Mouse (Mus musculus) lung, embryonic 15.5 days (tissue): ENCODE measurements around the gene Cybb. TPM values are rescaled to one million over a fixed set of nuclear protein-coding genes. Genes with fewer than 3 reads are reported as not detected.
"Not testable (repeated sequence)": the region's sequence is repeated elsewhere in the genome, so short reads cannot be mapped to it uniquely, and the experiment has no call there.

Experiments used
- ATAC-seq: fragments of 200-750 bp; cut with Nextera tagmentation; 2 replicates; pipeline ENCODE4 v1.8.0; 2017; ENCODE audit warnings: moderate number of reproducible peaks, borderline replicate concordance; ENCODE audit not compliant: low FRiP score, low TSS enrichment; ENCODE audit errors: extremely low read depth
- H3K27ac ChIP-seq: fragments of 300-500 bp; sonication (generic); 2 replicates; pipeline ENCODE4 v1.5.1; 2015; ENCODE audit warnings: moderate library complexity, mild to moderate bottlenecking, inconsistent platforms
- H3K27me3 ChIP-seq: fragments of 300-500 bp; sonication (generic); 2 replicates; pipeline ENCODE4 v1.6.1; 2015; ENCODE audit warnings: inconsistent platforms
- H3K36me3 ChIP-seq: fragments of 300-500 bp; sonication (generic); 2 replicates; pipeline ENCODE4 v1.6.1; 2015; ENCODE audit warnings: inconsistent platforms
- H3K4me1 ChIP-seq: fragments of 300-500 bp; sonication (generic); 2 replicates; pipeline ENCODE4 v1.6.1; 2015; ENCODE audit warnings: inconsistent platforms
- H3K4me2 ChIP-seq: fragments of 300-500 bp; sonication (generic); 2 replicates; pipeline ENCODE4 v1.6.1; 2015; ENCODE audit warnings: inconsistent platforms, mild to moderate bottlenecking, moderate library complexity
- H3K4me3 ChIP-seq: fragments of 300-500 bp; sonication (generic); 2 replicates; pipeline ENCODE4 v1.5.1; 2015; ENCODE audit warnings: mild to moderate bottlenecking, inconsistent platforms
- H3K9ac ChIP-seq: fragments of 300-500 bp; sonication (generic); 2 replicates; pipeline ENCODE4 v1.6.1; 2015; ENCODE audit warnings: inconsistent platforms
- H3K9me3 ChIP-seq: fragments of 300-500 bp; sonication (generic); 2 replicates; pipeline ENCODE4 v1.6.1; 2016; ENCODE audit warnings: inconsistent platforms
- WGBS: fragments of 180-500 bp; shearing (Covaris S2); methylation state at CpG from one replicate; pipeline ENCODE4 v1.1.7; 2015; 5-methylcytosine and 5-hydroxymethylcytosine counted together
- polyA plus RNA-seq: library from polyadenylated mRNA; unstranded; fragments of >200 nt; fragmentation: Nextera tagmentation; extraction: Ambion mirVana; gene quantifications from 2 replicates; pipeline ENCODE4 v1.2.1, GENCODE M21; 2015

Cybb gene
- 3.7 TPM in 2 replicates for polyA plus RNA-seq

DNA sequence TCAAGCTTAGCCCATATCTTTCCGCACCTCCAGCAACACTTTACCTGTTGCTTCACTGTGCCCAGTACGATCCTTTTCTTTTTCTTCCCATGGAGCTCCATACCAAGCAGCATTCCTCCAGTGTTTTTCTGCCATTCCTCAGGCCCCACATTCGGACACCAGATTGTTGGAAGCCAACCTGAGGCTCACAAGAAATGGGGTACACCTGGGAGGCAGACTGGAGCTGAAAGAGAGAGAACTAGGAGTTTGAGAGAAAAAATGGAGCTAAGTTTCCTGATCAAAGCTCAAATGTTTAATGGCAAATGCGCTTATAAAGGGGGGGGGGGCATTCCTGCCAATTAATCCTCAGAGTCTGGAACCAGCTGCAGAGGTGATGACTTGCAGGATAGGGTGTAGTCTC is at the start of gene Cybb:
Gene Cybb, minus strand, starts transcription at position 101 of the 400 bp plus-strand sequence.
- Histone ChIP-seq H3K27me3 (no peaks in the 10 kb centered on the region), H3K4me1 (no peaks in the 10 kb centered on the region), H3K27ac (no peak within 1 kb of the TSS), H3K36me3 (no peaks in the 10 kb centered on the region), H3K9ac (no peak within 1 kb of the TSS), H3K4me2 (no peak within 1 kb of the TSS), H3K4me3 (no peak within 1 kb of the TSS), H3K9me3 (no peaks in the 10 kb centered on the region)
- no peak for ATAC-seq
- 88% methylated on average over 4 of the region's 4 CpGs for WGBS

DNA sequence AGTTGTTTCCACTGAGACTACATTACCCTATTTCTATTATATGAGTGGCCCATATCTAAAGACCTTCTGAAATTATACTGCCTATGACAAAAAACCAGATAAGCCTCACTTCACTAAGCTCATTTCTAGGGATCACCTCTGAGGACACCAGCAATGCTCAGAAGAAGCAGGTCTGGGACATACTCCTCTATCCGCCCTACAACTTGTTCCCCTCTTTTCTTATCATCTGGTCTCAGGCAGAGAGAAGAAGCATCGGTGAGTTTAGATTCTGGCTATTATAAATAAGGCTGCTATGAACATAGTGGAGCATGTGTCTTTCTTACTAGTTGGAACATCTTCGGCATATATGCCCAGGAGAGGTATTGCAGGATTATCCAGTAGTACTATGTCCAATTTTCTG is 49.3 kb upstream of the Cybb start:
- ATAC-seq = no peak
- no peak overlapping the region for H3K9ac ChIP-seq
- H3K9me3 ChIP-seq = no peaks in the 10 kb centered on the region
- no peak overlapping the region for H3K4me3 ChIP-seq
- no peak overlapping the region for H3K4me2 ChIP-seq
- H3K27ac ChIP-seq = no peak overlapping the region
- H3K27me3 ChIP-seq = no peaks in the 10 kb centered on the region
- H3K4me1 ChIP-seq = no peaks in the 10 kb centered on the region
- 91% methylated on average over 3 of the region's 3 CpGs for WGBS
- no peaks in the 10 kb centered on the region for H3K36me3 ChIP-seq

DNA sequence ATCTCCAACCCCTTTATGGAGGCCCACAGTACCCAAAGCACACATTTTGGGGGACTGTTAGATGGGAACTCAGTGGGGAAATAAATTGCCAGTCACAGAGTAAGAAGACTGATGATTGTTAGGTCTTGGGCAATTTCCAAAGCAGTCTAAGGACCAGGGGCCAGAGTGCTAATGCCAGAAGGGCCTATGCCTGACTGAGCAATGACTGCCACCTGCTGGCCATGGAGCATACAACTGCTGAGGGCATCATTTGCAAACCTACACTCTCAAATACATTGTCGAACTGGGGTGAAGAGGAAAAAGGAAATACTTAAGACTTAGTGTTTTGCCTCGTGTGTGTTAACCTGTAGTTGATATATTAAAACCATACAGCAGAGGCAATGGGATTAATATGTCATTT is 32.4 kb upstream of the Cybb start:
- not testable (repeated sequence) for H3K4me2 ChIP-seq, H3K27me3 ChIP-seq, H3K4me3 ChIP-seq, H3K36me3 ChIP-seq, H3K4me1 ChIP-seq, H3K9ac ChIP-seq, H3K27ac ChIP-seq, ATAC-seq, H3K9me3 ChIP-seq
- WGBS = 33% methylated on average over 2 of the region's 2 CpGs

DNA sequence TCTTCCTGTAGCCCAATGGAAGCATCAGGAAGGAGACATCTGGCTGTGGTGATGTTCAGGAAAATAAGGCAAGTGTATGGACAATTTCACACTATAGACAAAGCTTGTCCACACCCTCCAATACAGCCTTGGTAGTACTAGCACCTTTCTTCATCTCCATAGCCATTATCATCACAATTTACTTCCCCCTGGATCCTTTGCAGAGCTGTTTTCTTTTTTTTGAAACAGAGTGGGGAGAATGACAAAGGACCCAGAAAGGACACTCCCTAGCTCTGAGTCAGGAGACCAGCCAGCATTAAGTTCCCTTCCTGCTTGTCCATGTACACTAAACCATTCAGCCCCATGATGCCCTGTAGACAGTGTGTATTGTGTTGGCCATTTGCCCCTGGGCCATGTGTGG is 30.0 kb upstream of the Cybb start:
- not testable (repeated sequence) for H3K9ac ChIP-seq, H3K4me2 ChIP-seq, H3K4me3 ChIP-seq, H3K27me3 ChIP-seq, H3K4me1 ChIP-seq, ATAC-seq, H3K9me3 ChIP-seq, H3K27ac ChIP-seq, H3K36me3 ChIP-seq

DNA sequence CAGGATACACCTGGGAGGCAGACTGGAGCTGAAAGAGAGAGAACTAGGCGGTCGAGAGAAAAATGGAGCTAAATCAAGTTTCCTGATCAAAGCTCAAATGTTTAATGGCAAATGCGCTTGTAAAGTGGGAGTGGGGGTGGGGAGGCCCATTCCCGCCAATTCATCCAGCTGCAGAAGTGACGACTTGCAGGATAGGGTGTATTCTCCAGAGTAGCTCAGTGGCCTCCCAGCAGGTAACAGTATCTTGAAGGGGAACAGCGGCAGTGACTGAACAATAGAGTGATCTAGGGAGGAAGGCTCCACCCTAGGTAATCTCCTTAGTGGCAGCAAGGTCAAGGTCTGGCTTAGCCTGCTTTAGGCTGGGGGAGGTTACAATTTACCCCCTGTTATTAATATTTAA is 12.5 kb downstream of the Cybb start:
- not testable (repeated sequence) for H3K4me1 ChIP-seq, H3K9ac ChIP-seq, H3K4me2 ChIP-seq, H3K27ac ChIP-seq, H3K4me3 ChIP-seq, ATAC-seq, H3K9me3 ChIP-seq, H3K36me3 ChIP-seq, H3K27me3 ChIP-seq
- 77% methylated on average over 6 of the region's 6 CpGs for WGBS

DNA sequence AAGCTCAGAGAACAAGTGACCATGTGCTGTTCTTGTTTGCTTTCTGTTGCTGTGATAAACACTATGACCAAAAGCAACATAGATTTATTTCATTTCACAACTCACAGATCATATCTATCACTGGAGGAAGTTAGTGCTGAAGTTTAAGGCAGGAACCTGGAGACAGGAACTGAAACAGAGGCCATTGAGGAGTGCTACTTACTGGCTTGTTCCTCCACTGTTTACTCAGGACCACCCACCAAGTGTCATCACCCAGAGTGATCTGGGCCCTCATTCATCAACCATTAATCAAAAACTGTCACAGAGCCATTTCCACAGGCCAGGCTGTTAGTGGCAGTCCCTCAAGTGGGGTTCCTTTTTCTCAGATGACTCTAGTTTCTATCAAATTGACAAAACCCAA is 13.1 kb downstream of the Cybb start:
- Histone ChIP-seq H3K4me1 (no peaks in the 10 kb centered on the region), H3K9ac (no peak overlapping the region), H3K4me3 (no peak overlapping the region), H3K9me3 (no peaks in the 10 kb centered on the region), H3K4me2 (no peak overlapping the region), H3K27me3 (no peaks in the 10 kb centered on the region), H3K36me3 (no peaks in the 10 kb centered on the region), H3K27ac (no peak overlapping the region)
- ATAC-seq = no peak

DNA sequence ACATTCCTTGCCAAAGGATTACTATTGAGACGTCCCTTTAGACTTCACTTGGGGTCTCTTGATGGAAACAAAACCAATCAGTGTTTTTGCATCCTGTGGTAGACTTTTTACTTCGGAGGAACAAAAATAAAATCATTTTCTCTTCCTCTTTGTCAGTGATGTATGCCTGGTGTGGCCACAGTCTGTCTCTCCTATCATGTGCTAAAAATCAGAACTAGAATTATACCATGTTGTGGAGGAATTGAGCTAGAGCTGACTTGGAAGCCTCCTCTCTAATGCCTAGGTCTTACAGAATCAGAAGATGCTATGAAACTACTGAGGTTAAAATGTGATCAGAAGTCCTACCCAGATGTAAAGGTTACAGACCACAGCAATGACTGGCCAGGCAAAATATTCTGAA is 13.8 kb downstream of the Cybb start:
- Histone ChIP-seq H3K27me3 (no peaks in the 10 kb centered on the region), H3K9ac (no peak overlapping the region), H3K4me2 (no peak overlapping the region), H3K36me3 (no peaks in the 10 kb centered on the region), H3K4me1 (no peaks in the 10 kb centered on the region), H3K27ac (no peak overlapping the region), H3K4me3 (no peak overlapping the region), H3K9me3 (no peaks in the 10 kb centered on the region)
- WGBS = 70% methylated on average over 2 of the region's 2 CpGs
- ATAC-seq = no peak

DNA sequence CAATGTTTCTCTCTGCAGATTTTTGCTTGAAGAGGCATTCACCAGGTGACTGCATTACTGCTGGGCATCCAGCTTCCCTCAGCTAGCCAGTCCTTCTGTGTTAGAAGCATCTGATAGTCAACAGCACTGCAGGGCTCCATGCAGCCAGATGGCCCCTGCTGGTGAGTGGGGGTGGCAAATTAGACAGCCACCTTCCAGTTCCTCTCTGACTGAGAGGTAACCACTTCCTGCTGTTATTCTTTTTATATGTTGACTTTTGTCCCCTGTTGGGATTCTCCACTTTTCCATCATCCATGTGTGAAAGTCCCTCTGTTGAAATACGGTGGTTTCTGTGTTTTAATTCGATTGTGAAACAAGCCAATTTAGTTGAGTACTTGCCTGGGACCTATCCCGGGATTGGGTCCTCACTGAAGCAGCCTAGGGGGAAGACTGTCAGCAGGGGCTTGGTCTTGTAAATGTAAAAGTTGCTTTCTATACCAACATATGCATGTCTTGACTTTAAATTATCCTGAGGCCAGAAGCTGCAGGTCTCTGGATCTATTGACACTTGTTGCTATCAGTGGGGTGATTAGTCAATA is 16.7 kb downstream of the Cybb start:
- no peak for ATAC-seq
- no peak overlapping the region for H3K27ac ChIP-seq
- H3K4me1 ChIP-seq = no peaks in the 10 kb centered on the region
- H3K27me3 ChIP-seq = no peaks in the 10 kb centered on the region
- WGBS = 32% methylated on average over 3 of the region's 3 CpGs
- H3K4me3 ChIP-seq = no peak overlapping the region
- H3K36me3 ChIP-seq = no peaks in the 10 kb centered on the region
- H3K4me2 ChIP-seq = no peak overlapping the region
- H3K9ac ChIP-seq = no peak overlapping the region
- no peaks in the 10 kb centered on the region for H3K9me3 ChIP-seq

DNA sequence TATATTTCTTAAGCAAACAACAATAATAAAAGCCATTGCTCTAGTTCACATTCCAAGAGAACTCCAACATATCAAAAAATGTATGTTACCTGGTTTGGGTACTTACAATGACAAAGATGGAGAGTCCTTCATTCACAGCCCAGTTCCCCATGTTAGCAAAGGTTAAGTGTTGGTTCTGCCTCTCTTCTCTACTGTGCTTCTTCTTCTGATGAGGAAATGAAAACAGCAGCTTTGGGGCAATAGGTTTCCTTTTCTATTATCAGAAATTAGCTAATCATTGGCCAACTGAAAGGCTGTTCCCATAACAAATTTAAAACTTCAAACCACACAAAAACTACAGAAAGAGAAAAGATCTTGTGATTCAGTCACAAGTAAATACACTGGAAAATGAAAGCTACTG is 18.5 kb downstream of the Cybb start:
- H3K36me3 ChIP-seq = no peaks in the 10 kb centered on the region
- H3K9me3 ChIP-seq = no peaks in the 10 kb centered on the region
- no peak overlapping the region for H3K4me2 ChIP-seq
- no peak overlapping the region for H3K9ac ChIP-seq
- ATAC-seq = no peak
- no peaks in the 10 kb centered on the region for H3K4me1 ChIP-seq
- no peak overlapping the region for H3K4me3 ChIP-seq
- no peaks in the 10 kb centered on the region for H3K27me3 ChIP-seq
- H3K27ac ChIP-seq = no peak overlapping the region

DNA sequence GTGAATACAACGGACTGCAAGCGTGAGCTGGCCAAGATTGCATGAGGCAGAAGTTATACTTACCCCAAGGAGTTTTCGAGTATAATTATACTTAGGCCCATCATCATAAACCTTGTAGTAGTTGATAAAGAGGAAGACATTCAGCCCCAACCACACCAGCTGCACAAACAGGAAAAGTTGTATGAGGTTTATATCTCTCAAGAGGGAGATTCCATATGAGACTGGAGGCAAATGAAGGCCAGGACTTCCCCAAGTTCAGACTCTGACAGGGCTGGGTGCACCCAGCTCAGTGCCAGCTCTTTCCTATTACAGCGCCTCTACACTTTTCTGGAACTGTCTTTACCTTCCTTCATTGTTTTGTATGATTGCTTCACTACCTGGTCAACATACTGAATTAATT is 20.6 kb downstream of the Cybb start:
- H3K36me3 ChIP-seq = no peaks in the 10 kb centered on the region
- ATAC-seq = no peak
- H3K4me1 ChIP-seq = no peaks in the 10 kb centered on the region
- H3K4me3 ChIP-seq = no peak overlapping the region
- H3K4me2 ChIP-seq = no peak overlapping the region
- 84% methylated on average over 4 of the region's 4 CpGs for WGBS
- no peak overlapping the region for H3K9ac ChIP-seq
- no peaks in the 10 kb centered on the region for H3K9me3 ChIP-seq
- no peaks in the 10 kb centered on the region for H3K27me3 ChIP-seq
- no peak overlapping the region for H3K27ac ChIP-seq

DNA sequence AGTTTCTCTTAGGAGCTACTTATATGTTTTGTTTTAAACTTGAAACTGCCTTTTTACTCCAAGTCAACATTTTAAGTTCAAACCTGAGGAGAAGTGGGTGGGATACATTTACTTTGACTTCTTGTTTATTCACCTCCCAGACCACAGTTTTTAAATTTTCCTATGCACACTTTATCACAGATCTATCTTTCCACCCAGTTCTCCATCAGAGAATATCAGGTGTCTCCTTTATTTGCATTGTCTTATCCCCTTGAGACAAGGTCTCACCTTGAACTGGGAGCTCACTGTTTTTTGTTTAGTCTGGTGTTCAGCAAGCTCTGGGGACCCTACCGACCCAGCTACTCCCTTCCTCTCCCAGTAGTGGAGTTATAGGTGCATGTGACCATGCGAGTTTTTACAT is 21.7 kb downstream of the Cybb start:
- Histone ChIP-seq H3K27me3 (no peaks in the 10 kb centered on the region), H3K27ac (no peak overlapping the region)

DNA sequence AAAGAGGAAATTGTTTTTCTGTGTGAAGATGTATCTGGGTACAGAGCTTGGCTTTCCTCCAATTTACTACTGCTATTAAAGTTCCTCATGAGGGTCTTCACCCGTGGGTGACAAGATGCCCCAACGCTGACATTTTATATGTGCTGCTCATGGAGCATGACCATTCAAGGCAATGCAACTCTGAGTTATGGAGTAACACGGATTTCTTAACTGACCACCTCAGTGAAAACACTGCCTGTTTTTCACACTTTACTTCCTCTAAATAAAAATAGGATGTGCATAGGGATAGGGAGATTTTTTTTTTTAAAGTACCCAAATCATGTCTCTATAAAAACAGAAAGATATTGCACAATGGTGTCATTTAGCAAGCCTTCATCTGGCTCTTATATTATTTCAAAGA is 24.9 kb downstream of the Cybb start:
- Histone ChIP-seq H3K9me3 (no peaks in the 10 kb centered on the region), H3K4me2 (no peak overlapping the region), H3K4me3 (no peak overlapping the region), H3K4me1 (no peaks in the 10 kb centered on the region), H3K36me3 (no peaks in the 10 kb centered on the region), H3K9ac (no peak overlapping the region), H3K27me3 (no peaks in the 10 kb centered on the region), H3K27ac (no peak overlapping the region)
- no peak for ATAC-seq
- 69% methylated on average over 3 of the region's 3 CpGs for WGBS

More for the DNA sequence above, 21.7 kb downstream of the Cybb start:
- Histone ChIP-seq H3K36me3 (no peaks in the 10 kb centered on the region), H3K4me2 (no peak overlapping the region), H3K4me3 (no peak overlapping the region), H3K9ac (no peak overlapping the region), H3K9me3 (no peaks in the 10 kb centered on the region), H3K4me1 (no peaks in the 10 kb centered on the region)
- WGBS = 54% methylated on average over 2 of the region's 2 CpGs
- no peak for ATAC-seq

DNA sequence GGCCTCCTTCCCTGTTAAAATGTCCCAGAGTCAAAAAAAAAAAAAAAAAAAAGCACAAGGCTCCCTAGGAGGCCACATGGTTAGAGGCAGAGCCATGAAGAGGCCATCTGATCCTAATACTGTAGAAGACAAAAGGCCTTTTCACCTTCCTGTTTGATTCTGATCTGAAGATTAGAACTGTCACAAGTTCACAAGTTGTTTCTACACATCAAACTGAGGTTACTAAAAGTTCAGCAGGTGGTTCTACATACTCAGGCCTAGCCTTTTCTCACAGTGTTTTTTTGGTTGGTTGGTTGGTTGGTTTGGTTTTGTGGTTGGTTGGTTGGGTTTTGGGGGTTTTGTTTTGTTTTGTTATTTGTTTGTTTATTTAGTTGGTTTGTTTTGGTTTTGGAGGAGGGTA is 26.2 kb downstream of the Cybb start:
- no peak for ATAC-seq
- H3K36me3 ChIP-seq = no peaks in the 10 kb centered on the region
- H3K9me3 ChIP-seq = no peaks in the 10 kb centered on the region
- no peak overlapping the region for H3K4me2 ChIP-seq
- H3K4me1 ChIP-seq = no peaks in the 10 kb centered on the region
- H3K9ac ChIP-seq = no peak overlapping the region
- H3K27ac ChIP-seq = no peak overlapping the region
- H3K27me3 ChIP-seq = no peaks in the 10 kb centered on the region
- no peak overlapping the region for H3K4me3 ChIP-seq
